Mouse (Mus musculus): ENCODE results near the gene Olfr1509.

- TF ChIP-seq CTCF (IDR thresholded peaks at IDR 0.05; ENCODE audit: low read depth, low read length) (no peak), POLR2AphosphoS5 (IDR thresholded peaks at IDR 0.05; ENCODE audit: insufficient replicate concordance, low read depth, low read length) (no peak)
Observed at GRCm38 (mm10) chr14:52397279-52397678, 45.5 kb upstream of the Olfr1509 start, which contains the start of gene Olfr1511.

Measured in G1E (cell line).